Mouse (Mus musculus): ENCODE data around the gene Thap8.

The Thap8 gene

DNA sequence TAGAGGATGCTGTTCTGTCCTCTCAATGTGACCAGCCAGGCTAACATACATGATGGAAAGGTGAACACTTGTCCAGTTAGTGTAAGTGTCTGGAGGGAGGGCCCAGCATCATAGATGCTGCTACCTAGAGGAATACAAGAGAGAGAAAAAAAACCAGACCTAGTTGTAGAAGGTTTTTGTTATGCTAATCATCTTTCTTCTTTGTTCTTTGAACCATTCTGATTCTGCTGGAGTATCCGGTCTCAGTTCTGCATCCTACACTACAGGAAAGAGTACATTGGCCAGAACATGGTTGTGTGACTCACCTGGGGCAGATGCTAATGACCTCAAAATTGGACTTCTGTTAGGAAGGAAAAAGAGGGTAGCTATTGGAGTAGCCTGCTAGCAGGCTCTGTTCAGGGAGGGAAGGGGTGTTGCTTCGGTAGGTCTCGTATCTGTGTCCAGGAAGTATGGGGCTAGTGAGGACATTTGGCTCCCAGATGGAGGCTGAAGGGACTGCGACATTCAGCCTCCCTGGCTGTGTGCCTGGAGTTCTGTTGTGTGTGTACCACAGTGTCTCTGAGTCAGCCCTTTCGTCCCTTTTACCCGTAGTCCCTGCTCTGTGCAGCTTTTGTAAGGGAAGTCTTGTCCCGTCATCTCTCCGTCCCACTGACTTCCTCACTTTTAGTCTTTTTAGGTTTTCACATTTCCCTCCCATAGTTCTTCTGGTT, 7.0 kb downstream of the Thap8 start:
- DNase-seq = peak in 1 of 2 experiments; percentile 47

DNA sequence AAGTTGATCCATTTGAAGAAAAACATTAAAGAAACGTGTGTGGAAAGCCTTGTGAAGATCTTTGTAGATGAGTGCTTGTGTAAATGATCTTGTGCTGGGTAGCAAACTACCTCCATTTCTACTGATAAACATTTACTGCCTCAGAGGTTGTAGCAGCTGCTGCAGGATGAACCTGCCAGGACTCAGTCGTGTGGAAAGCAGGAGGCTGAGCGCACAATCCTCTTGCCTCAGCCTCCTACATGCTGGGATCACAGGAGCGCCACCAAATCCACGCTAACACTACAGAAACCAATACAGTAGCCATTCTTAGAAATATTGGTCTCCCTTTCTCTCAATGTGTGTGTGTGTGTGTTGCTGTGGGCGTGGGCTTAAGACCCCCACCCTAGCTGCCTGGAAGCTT, 8.2 kb downstream of the Thap8 start:
- DNase-seq = no peak

DNA sequence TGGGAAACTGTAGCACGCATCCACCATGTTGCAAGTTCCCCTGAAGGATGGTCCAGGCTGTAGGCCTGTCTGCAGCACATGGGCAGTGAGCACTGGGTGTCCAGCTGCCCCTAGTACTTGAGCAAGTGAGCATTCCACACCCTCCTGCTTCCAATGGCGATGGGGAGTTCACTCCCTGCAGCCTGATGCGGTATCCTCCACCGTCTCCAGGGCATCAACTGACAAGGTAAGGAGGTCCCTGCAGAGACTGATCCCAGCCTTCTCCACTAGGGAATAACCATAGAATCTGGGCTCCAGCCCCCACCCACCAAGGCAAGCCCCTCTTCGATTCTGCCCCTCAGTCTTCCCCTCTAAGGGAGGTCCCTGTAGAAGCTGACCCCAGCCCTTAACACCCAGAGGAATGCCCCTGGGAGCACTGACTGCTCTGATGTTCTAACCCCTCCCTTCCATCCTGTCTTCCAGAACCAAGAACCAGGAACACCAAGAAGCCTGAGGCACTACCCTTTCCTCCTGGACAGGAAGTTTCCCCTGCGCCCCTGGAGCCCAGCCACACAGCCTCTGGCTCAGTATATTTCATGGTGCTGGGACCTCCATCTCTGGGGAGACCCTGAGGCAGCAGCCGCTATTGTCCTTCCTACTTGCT, 9.3 kb downstream of the Thap8 start:
- DNase-seq = no peak

DNA sequence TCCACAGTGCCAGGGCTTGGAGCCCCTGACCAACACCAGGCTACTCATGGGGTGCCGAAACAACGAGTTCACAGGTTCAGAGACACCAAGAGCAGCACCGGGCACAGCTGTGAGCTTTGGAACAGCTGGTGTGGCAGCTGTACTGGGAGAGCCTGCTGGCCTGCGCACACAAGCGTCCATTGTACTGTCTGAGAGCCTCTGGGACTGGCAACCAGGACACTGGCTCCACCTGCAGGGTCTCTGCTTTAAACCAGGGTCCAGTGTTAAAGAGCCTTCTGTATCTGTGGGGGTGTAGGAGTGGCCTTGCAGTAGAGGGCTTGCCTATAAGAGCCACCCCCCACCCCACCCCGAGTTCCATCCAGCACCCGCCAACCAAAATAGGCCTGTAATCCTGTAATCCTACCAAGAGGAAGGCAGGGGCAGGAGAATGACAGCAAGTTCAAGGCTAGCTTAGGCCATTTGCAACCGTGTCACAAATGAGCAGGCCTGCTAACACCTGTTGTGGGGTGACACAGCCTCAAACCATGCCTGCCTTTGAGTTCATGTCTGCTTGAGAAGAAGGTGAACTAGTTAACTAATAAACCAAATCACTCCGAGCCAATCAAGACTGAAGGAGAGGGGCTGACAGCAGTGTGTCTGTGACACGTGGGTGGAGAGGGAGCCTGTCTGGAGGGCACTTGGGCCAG, 10.0 kb downstream of the Thap8 start:
- peak in 1 of 2 experiments; percentile 35 for DNase-seq

DNA sequence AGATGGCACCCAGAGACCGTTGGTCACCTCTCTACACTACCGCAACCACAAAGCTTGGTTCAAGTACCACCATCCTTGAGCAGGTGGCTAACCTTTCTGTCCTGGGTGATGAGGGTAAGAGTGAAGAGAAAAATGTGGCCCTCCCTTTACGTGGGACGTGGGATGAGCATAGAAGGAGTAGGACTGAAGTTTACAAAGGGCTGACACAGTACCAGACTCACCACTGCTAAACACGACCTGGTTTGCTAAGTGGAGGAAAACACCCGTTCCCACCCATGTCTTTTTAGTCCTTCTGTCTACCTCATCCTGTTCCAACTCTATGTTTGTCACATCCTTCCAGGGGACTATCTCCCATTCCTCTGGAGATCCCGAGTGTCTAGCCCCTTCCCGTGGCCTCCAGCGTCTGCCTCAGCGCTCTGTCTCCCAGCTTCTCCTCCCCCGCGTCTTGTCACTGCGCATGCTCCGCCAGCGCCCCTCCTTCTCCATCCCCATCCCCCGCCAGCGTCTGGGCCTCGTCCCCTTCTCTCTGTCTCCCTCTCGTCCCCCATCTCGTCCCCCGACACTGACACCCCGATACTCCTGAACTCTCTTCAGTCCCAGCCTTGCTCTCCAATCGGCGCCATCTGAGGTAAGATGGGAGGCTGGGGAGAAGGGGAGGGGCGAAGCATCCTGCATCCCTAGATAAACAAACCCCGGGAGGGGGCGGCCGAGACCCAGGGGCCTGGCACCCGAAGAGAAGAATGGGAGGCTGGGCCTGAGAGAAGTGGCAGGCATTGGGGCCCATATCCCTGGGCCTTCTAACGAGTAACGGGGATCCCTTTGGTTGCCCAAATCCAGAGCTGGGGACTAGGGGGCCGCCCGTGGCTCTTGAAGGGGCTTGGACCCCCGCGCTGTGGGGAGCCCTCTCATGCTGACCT, 11.6 kb downstream of the Thap8 start, which contains the start of gene Clip3:
TSS of gene Clip3 (plus strand) at position 514 of the 917 bp plus-strand sequence.
- peak; percentile 71 to 75 for DNase-seq

DNA sequence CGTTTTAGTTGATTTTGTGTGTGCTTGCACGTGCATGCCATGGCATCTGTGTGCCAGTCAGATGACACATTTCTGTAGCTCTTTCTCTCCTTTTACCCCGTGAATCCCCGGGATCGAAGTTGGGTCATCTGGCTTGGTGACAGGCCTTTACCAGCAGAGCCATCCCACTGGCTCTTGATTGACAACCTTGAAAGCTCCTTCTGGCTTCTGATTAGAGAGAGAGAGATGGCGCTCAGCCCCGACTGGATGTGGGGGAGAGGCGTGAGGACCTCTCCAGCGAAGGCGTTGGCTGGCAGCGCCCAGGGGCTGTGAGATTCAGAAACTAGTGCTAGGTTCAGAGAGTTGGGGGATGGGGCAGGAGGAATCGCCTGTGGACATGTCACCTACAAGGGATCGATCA, 13.9 kb downstream of the Thap8 start:
- no peak for DNase-seq

DNA sequence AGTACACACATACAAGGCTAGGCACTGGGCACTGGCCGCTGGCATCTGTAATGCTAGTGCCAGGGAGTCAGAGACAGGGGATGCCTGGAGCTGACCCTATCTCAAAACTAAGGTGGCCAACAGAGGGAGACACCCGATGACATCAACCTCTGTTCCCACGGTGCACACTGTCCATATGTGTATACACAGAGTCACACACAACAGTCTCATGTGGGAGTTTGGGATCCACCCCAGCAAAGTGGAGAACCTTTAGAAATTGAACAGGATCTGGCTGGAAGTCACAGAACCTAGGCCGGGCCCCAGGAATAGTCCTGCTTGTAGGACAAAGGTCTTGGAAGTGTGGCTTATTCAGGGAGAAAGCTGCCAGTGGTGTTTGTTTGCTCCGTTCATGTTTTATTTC, 14.4 kb downstream of the Thap8 start:
- DNase-seq = no peak

DNA sequence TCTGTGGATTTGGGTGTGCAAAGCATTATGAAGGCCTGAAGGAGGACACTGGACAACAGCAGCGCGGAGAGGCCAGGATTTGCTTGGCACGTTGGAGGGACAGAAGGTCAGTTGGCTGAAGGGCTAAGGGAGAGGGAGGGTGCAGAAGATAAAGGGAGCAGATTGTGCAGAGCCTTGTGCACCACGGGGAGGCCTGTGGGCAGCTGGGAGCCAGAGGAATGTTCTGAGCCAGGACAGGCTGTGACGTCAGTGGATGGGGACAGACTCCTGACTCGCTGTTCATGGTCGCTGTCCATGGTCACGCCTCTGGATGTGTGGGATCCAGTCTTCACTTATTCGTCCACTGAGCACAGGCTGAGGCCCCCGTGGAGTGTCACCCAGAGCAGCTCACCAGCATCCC, 15.2 kb downstream of the Thap8 start:
- peak; percentile 50 to 69 for DNase-seq

DNA sequence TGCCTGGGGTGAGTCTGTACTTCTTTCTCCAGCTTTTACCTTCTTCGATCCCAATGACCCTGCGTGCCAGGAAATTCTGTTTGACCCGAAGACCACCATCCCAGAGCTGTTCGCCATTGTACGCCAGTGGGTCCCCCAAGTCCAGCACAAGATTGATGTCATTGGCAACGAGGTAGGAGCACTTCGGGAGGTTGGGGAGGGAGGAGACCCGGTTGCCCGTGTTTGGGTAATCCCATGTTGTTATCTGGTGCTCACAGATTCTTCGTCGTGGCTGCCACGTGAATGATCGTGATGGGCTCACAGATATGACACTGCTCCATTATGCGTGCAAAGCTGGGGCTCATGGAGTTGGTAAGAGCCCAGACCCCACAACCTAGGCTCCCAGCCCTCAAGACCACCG, 16.9 kb downstream of the Thap8 start:
- DNase-seq = no peak

DNA sequence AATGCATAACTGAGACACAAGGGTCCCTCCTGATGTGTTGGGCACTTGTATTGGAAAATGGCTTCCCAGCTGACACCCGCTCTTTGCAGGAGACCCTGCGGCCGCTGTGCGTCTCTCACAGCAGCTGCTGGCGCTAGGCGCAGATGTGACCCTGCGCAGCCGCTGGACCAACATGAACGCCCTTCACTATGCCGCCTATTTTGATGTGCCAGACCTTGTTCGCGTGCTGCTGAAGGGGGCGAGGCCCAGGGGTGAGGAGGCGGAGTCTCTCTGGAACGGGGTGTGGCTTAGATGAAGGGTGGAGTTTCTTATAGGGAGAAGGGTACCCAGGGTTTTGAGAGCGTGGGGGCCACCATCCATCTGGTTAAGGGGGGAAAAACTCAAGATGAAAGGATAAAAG, 17.4 kb downstream of the Thap8 start:
- no peak for DNase-seq

DNA sequence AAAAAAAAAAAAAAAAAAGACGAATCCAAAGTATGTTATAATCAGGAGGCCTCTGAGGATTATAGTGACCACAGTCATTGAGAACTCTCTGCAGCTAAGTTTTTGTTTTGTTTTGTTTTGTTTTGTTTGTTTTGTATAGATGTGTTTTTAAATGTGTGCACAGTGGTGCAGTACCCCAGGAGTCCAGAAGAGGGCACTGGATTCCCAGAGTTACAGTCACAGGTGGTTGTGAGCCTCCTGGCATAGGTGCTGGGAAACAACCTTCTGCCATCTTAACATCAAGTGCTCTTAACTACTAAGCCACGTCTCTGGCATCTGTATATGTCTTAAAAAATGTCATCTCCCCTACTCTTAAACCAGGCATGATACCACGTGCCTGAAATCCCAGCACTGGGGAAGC, 21.0 kb downstream of the Thap8 start:
- DNase-seq = no peak

DNA sequence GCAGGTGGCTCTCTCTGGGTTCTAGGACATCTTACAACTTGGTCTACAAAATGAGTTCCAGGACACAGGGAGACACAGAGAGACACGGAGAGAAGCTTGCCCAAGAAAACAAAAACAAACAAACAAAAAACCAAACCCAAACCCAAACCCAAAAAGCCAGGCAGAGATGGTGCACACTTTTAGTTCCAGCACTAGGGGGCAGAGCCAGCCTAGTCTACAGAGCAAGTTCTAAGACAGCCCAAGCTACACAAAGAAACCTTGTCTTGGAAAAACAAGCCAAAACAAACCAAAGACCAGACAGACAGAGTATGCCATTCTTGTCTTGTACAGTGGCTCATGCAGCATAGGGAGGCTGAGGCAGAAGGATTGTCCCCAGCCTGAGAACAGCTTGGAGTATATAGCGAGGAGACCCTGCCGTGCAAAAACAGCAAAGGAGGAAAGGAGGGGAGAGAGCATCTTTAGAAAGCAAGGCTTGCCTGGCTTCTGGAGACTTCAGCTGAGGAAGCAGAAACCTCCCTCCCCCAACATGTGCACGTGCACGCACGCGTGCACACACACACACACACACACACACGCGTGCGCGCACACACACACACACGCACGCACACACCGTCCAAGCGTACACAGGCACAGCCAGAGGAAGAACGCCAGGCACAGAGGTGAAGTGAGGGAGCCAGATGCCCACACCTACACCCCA, 26.3 kb downstream of the Thap8 start:
- no peak for DNase-seq

DNA sequence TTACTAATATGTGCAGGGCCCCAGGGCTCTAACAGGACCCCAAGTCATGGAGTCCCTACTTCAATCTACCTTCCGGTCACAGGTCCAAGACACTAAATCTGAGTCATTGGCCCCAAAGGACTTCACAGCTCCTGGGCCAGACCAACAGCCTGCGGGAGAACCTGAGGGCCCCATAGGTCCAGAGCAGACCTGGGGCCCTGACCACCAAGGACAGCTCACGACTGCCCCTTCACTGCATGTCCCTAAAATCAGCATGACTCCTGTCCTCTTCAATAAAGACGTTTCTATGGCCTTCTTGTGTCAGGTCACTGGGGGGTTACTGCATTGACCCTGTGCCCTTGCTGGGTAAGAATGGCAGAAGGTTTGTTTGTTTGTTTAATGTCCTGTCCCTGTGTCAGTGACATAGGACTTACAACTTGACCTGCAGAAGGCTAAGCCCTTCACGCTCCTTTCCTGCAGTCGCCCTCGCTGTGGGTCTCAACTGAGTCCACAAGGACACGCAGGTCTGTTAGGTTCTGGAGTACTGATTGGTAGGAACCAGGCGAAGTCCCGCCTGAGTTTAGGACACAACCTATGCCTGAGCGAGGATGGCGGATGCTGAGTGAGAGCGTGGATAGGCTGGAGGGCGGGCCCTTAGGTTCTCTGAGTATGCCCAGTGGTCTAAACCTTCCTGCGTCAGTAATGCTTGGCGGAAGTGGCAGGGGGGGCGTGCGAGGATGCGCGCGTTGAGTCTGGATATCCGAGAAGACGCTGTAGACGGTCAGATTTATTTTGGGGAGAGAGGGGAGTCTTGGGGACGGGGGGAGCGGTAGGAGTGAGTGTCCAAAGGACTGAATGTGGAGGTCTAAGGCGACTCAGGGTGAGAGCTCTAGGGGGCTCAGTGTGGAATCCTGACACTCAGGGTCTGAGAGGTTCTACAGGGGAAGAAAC, 28.4 kb downstream of the Thap8 start, which contains the start of gene Alkbh6:
TSS of gene Alkbh6 (plus strand) at position 642 of the 930 bp plus-strand sequence.
- peak; percentile 94 to 96 for DNase-seq

DNA sequence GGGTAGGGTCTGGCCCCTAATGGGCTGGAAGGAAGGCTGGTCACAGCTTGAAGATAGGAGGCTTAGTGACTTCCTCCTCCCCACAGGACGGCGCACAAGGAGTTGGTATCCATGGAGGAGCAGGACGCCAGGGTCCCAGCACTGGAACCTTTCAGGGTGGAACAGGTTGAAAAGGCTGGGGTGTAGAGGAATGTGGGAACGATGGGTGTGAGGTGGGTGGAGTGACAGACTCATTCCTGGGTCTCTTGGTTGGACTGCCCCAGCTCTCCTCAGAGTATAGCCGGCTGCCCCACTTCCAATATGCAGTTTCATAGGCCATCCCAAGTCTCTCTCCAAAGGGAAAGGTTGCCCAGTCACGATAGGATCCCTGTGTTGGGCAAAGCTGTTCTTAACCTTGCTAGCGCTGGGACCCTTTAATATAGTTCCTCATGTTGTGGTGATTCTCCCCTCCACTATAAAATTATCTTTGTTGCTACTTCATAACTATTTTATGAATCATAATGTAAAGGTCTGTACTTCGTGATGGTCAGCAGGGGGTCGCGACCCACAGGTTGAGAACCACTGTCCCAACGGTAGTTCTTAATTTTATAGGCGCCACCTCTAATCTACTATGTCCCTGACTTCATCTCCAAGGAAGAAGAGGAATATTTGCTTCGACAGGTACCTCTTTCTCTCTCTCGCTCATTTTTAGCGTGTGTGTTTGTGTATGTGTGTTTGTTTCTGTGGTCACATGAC, 29.7 kb downstream of the Thap8 start:
- no peak for DNase-seq

DNA sequence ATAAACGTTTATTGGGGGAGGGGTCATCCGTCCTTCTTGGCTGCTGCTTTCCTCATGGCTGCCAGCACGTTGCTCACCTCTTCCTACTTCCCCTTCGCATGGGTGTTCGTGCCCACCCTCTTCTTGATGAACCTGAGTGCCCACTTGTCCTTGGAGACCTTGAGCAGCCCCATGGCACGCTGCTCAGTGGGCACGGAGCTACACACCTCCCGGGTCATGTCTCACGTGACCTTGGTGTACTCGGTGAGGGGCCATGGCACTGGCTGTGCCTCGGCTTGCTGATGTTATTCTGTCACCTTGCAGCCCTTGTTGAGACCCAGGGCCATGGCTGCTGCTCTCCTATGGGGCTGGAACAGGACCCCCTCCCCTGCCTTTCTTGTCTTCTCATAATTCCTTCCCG, 30.2 kb downstream of the Thap8 start:
- DNase-seq = no peak

DNA sequence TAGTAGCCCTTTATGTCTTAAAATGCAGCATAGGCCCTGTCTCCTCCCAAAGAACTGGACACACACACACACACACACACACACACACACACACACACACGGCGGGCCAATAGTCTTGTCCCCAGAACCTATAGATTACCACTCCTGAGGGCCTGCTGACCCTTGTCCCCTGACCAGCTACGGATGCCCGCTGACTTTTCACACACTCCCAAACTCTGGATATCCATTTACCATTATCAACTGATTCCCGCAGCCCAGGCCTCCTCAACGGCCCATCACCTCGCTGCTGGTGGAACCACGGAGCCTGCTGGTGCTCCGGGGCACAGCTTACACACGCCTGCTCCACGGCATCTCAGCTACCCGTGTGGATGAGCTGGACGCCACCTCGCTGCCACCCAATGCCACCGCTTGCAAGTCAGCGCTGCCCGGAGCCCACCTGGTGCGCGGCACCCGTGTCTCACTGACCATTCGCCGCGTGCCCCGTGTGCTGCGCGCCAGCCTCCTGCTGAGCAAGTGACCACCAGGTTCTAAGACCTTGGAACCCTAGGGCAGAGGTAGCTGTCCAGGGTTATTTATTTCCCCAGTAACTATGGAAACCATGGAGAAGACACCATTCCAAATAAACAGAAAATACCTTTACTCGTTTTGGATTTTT, 33.9 kb downstream of the Thap8 start:
- no peak for DNase-seq

DNA sequence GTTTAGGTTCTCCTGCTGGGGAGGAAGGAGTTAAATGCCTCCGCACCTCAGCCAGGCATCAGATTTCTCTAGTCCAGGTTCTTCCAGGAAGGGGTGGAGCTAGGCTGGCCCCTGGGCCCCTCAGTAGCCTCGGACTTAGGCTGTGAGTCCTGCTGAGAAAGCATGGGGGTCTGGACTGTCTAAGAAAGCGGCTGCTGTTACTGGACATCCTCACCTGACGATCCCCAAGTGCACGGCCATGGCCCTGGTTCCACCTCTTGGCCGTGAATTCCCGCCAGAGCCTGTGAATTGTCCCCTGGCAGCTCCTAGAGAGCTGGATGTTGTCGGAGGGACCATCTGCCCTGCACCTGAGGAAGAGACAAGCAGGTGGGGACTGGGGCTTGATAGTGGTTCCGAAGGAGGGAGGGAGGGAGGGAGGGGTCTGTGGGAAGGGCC, 34.8 kb downstream of the Thap8 start, which contains the start of gene Syne4:
TSS of gene Syne4 (plus strand) at position 87 of the 435 bp plus-strand sequence.
- no peak for DNase-seq

DNA sequence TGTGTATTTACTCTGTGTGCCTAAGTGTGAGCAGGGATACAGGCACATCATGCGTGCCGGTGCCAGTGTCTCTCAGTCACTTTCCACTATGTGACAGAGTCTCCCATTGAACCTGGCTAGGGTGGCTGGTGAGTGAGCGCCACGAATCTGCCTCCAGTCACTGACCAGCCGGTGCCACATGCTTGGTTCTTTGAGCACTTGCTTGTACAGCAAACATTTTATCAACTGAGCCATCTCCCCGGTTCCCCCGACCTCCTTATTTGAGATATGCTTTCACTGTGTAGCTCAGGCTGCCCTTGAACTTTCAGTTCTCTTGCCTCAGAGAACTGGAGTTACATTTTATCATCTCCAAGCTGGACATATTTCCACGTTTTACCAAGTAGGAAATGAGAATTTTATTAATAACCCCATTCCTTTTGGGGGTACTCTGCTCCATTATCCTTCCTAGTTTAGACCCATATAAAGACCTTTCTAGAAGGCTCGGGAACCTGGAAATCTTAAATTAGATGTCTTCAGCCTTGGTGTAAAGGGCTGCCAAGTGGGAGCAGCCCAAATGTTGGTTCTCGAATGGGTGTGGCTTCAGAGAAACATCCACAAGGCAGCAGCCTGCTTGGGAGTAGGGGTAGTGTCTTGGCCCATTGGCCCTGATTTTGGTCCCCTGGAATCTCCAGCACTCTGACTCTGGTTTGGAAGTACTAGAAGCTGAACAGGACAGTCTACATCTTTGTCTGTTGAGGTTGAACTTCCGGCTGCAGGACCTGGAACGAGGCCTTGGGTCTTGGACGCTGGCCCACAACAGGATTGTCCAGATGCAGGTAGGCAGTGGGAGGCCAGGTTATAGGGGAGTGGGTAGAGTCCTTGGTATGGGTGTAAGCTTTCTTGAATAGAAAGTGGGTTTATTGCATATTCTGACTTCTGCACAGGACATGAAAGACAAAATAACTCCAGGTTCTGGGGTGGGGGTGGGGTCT, 36.0 kb downstream of the Thap8 start:
- no peak for DNase-seq

Data from lung, postnatal 4 days (tissue).